Mouse (Mus musculus) lung, adult 2 months (tissue): ENCODE results near the gene Rfx4. TPM values are rescaled to one million over a fixed set of nuclear protein-coding genes. Genes with fewer than 3 reads are reported as not detected.

ENCODE experiments used
- DNase-seq: peaks from one replicate; pipeline ENCODE4 v3.0.0; 2022
- H3K4me1 ChIP-seq: fragments of 200-500 bp; 2 replicates; pipeline ENCODE4 v1.6.1; 2011; ENCODE audit warnings: low read length; ENCODE audit not compliant: control insufficient read depth, insufficient read depth
- H3K4me3 ChIP-seq: fragments of 200-500 bp; replicated peaks from 2 replicates; pipeline ENCODE3; 2011; ENCODE audit warnings: low read depth, mild to moderate bottlenecking, control low read depth, low read length; ENCODE audit errors: extremely low read depth
- CTCF ChIP-seq: fragments of 200-500 bp; IDR thresholded peaks from 2 replicates; pipeline ENCODE4 v1.5.1; 2011; ENCODE audit warnings: mild to moderate bottlenecking, low read length, control low read depth; ENCODE audit not compliant: insufficient read depth
- POLR2A ChIP-seq: fragments of 200-500 bp; IDR thresholded peaks from 2 replicates; pipeline ENCODE4 v1.6.1; 2011; ENCODE audit warnings: low read depth, mild to moderate bottlenecking, control low read depth, low read length, borderline replicate concordance; ENCODE audit errors: extremely low read depth
- WGBS: fragments of 180-500 bp; shearing (Covaris S2); methylation state at CpG from one replicate; pipeline ENCODE4 v1.1.7; 2018; 5-methylcytosine and 5-hydroxymethylcytosine counted together
- polyA plus RNA-seq: library from polyadenylated mRNA; depleted of rRNA; stranded (reverse); fragments of >200 nt; gene quantifications from 2 replicates; pipeline ENCODE4 v1.2.3, GENCODE M21; 2012

Rfx4 gene
- polyA plus RNA-seq, 1 experiment = 0.13 TPM

- 14% methylated on average over 22 of the region's 22 CpGs for WGBS
- peaks cover 4% of the 10 kb centered on the region for H3K4me1 ChIP-seq
- TF ChIP-seq CTCF = no peak
- no peak for TF ChIP-seq POLR2A
- no peak overlapping the region for H3K4me3 ChIP-seq
- DNase-seq = no peak
Observed at GRCm38 (mm10) chr10:84757426-84758199, 1.8 kb downstream of the Rfx4 start.

GRCm38 (mm10) chr10:84758200-84758468, 2.3 kb downstream of the Rfx4 start:
- no peak overlapping the region for H3K4me3 ChIP-seq
- DNase-seq = no peak
- no peak for TF ChIP-seq POLR2A
- TF ChIP-seq CTCF = no peak
- WGBS = 12% methylated on average over 5 of the region's 5 CpGs
- peaks cover 4% of the 10 kb centered on the region for H3K4me1 ChIP-seq

- peaks cover 4% of the 10 kb centered on the region for H3K4me1 ChIP-seq
- WGBS = 8% methylated on average over 51 of the region's 51 CpGs
- TF ChIP-seq CTCF (no peak), POLR2A (no peak)
- H3K4me3 ChIP-seq = no peak overlapping the region
- peak; percentile 13 for DNase-seq
Observed at GRCm38 (mm10) chr10:84758483-84759431, 2.9 kb downstream of the Rfx4 start.

- no peak for DNase-seq
- 20% methylated on average over 16 of the region's 16 CpGs for WGBS
- TF ChIP-seq CTCF = no peak
- no peak for TF ChIP-seq POLR2A
- Histone ChIP-seq H3K4me3 (no peak overlapping the region), H3K4me1 (peaks cover 4% of the 10 kb centered on the region)
Observed at GRCm38 (mm10) chr10:84759511-84760117, 3.8 kb downstream of the Rfx4 start.

GRCm38 (mm10) chr10:84760118-84761111, 4.6 kb downstream of the Rfx4 start:
- no peak for TF ChIP-seq POLR2A
- no peak for TF ChIP-seq CTCF
- 12% methylated on average over 45 of the region's 46 CpGs for WGBS
- Histone ChIP-seq H3K4me1 (peaks cover 1% of the 10 kb centered on the region), H3K4me3 (no peak overlapping the region)
- DNase-seq = no peak

- no peak for TF ChIP-seq CTCF
- no peak for TF ChIP-seq POLR2A
- WGBS = 68% methylated on average over 10 of the region's 10 CpGs
- Histone ChIP-seq H3K4me1 (no peaks in the 10 kb centered on the region), H3K4me3 (no peak overlapping the region)
- DNase-seq = no peak
Observed at GRCm38 (mm10) chr10:84768766-84769165, 12.9 kb downstream of the Rfx4 start.

GRCm38 (mm10) chr10:84772380-84773130, 16.7 kb downstream of the Rfx4 start:
- Histone ChIP-seq H3K4me3 (no peak overlapping the region), H3K4me1 (no peaks in the 10 kb centered on the region; the same call in 1 of the 2 replicates)
- TF ChIP-seq POLR2A = no peak
- TF ChIP-seq CTCF = no peak
- 58% methylated on average over 4 of the region's 4 CpGs for WGBS
- DNase-seq = no peak

GRCm38 (mm10) chr10:84773889-84774288, 18.0 kb downstream of the Rfx4 start:
- TF ChIP-seq POLR2A = no peak
- TF ChIP-seq CTCF = no peak
- Histone ChIP-seq H3K4me3 (no peak overlapping the region), H3K4me1 (no peaks in the 10 kb centered on the region; the same call in 1 of the 2 replicates)
- 87% methylated on average over 4 of the region's 4 CpGs for WGBS
- DNase-seq = no peak
